Mouse (Mus musculus) gastrocnemius, postnatal 4 days (tissue): ENCODE measurements around the gene Nln. TPM values are rescaled to one million over a fixed set of nuclear protein-coding genes. Genes with fewer than 3 reads are reported as not detected.

Source experiments
- DNase-seq, 2 experiments: peaks; one replicate each; pipeline ENCODE4 v3.0.0; 2021 to 2022; ENCODE audit warnings: low spot score in 2 of 2, mixed read lengths in 2 of 2
- long read RNA-seq, 2 experiments: library from polyadenylated mRNA; stranded (forward); transcript quantifications; one replicate each; pipeline ENCODE4 v2.0.0; 2021
- total RNA-seq, 2 experiments: library from RNA; stranded (reverse); gene quantifications; 2 replicates each; pipeline ENCODE4 v1.2.3; 2021

The Nln gene
- total RNA-seq: 10 to 100 TPM; 15.3 TPM
- long read RNA-seq, experiment 1, full-length matches to known transcripts: 18 of 21 reads
- long read RNA-seq, experiment 1, partial matches to known transcripts: 2 of 21 reads
- long read RNA-seq, experiment 1, other reads (novel, unspliced or antisense): 1 of 21 reads
- long read RNA-seq, experiment 2, full-length matches to known transcripts: 23 of 32 reads
- long read RNA-seq, experiment 2, partial matches to known transcripts: 6 of 32 reads
- long read RNA-seq, experiment 2, other reads (novel, unspliced or antisense): 3 of 32 reads

- peak; percentile 76 to 84 for DNase-seq
Observed at GRCm38 (mm10) chr13:104109288-104109815, at the start of gene Nln, which contains the start of gene Sgtb. Gene Nln, minus strand, starts transcription at chr13:104109614. Gene Sgtb, plus strand, starts transcription at chr13:104109741.

- no peak for DNase-seq
Observed at GRCm38 (mm10) chr13:104155686-104156085, 46.3 kb upstream of the Nln start.

GRCm38 (mm10) chr13:104155106-104155505 lies 45.7 kb upstream of the Nln start:
- DNase-seq: no peak

GRCm38 (mm10) chr13:104154180-104154579 lies 44.8 kb upstream of the Nln start:
- no peak for DNase-seq

- DNase-seq: no peak
Observed at GRCm38 (mm10) chr13:104145646-104146045, 36.2 kb upstream of the Nln start.

GRCm38 (mm10) chr13:104144871-104145270 lies 35.5 kb upstream of the Nln start:
- no peak for DNase-seq

- DNase-seq: peak; percentile 61 to 79
Observed at GRCm38 (mm10) chr13:104139369-104140209, 30.2 kb upstream of the Nln start.

- no peak for DNase-seq
Observed at GRCm38 (mm10) chr13:104134510-104135085, 25.2 kb upstream of the Nln start.

- no peak for DNase-seq
Observed at GRCm38 (mm10) chr13:104132561-104132960, 23.1 kb upstream of the Nln start.

- no peak for DNase-seq
Observed at GRCm38 (mm10) chr13:104123662-104124381, 14.4 kb upstream of the Nln start.

- no peak for DNase-seq
Observed at GRCm38 (mm10) chr13:104122078-104122840, 12.8 kb upstream of the Nln start.

GRCm38 (mm10) chr13:104114827-104115226 lies 5.4 kb upstream of the Nln start:
- no peak for DNase-seq

GRCm38 (mm10) chr13:104113782-104114181 lies 4.4 kb upstream of the Nln start:
- no peak for DNase-seq

- no peak for DNase-seq
Observed at GRCm38 (mm10) chr13:104112266-104112900, 3.0 kb upstream of the Nln start.

- no peak for DNase-seq
Observed at GRCm38 (mm10) chr13:104110526-104110925, 1.1 kb upstream of the Nln start.

GRCm38 (mm10) chr13:104109816-104110521 lies 555 bp upstream of the Nln start:
- peak in 1 of 2 experiments; percentile 34 for DNase-seq

- DNase-seq: no peak
Observed at GRCm38 (mm10) chr13:104108651-104109287, 645 bp downstream of the Nln start.

GRCm38 (mm10) chr13:104101606-104102235 lies 7.7 kb downstream of the Nln start:
- no peak for DNase-seq
